Mouse (Mus musculus): Measurements from ENCODE around the gene Mark2. TPM values are rescaled to one million over a fixed set of nuclear protein-coding genes. Genes with fewer than 3 reads are reported as not detected.

Mark2 gene
- polyA plus RNA-seq, 1 experiment = 33.7 TPM

GRCm38 (mm10) chr19:7236742-7237141, 104.9 kb downstream of the Mark2 start:
- no peaks in the 10 kb centered on the region for H3K27me3 ChIP-seq (ENCODE audit: control insufficient read depth, insufficient read depth, insufficient read length)
- H3K4me2 ChIP-seq (ENCODE audit: low read depth) = no peak overlapping the region
- peaks cover 50% of the 10 kb centered on the region for H3K79me2 ChIP-seq (ENCODE audit: control insufficient read depth, insufficient read depth)
- TF ChIP-seq USF1 (IDR thresholded peaks at IDR 0.05; ENCODE audit: low read depth) = no peak
- no peak for TF ChIP-seq E2F4 (IDR thresholded peaks at IDR 0.05; ENCODE audit: insufficient read depth)
- TF ChIP-seq MYOG (IDR thresholded peaks at IDR 0.05; ENCODE audit: control insufficient read depth in 1 of 3, insufficient read depth in 1 of 3, insufficient read length in 2 of 3, low read depth in 2 of 3) = no peak
- TF ChIP-seq POLR2AphosphoS2 (IDR thresholded peaks at IDR 0.05; ENCODE audit: insufficient read length, low read depth) = no peak
- TF ChIP-seq POLR2A (IDR thresholded peaks at IDR 0.05; ENCODE audit: insufficient read length, low read depth) = no peak
- no peak for TF ChIP-seq REST (IDR thresholded peaks at IDR 0.05; ENCODE audit: insufficient read depth, insufficient read length)
- TF ChIP-seq TCF12 (IDR thresholded peaks at IDR 0.05; ENCODE audit: insufficient read depth, poor library complexity, severe bottlenecking) = no peak
- no peak for TF ChIP-seq MYOD1 (IDR thresholded peaks at IDR 0.05; ENCODE audit: control insufficient read depth in 1 of 3, insufficient read length in 2 of 3, low read depth in 2 of 3)
- TF ChIP-seq SRF (IDR thresholded peaks at IDR 0.05; ENCODE audit: control insufficient read depth, insufficient read length, low read depth) = no peak
- no peak for TF ChIP-seq CEBPB (IDR thresholded peaks at IDR 0.05; ENCODE audit: insufficient read depth, poor library complexity, severe bottlenecking)
- no peak for TF ChIP-seq MAX (IDR thresholded peaks at IDR 0.05; ENCODE audit: low read depth)
- no peak for TF ChIP-seq TCF3 (IDR thresholded peaks at IDR 0.05; ENCODE audit: insufficient read length, low read depth)
- H3ac ChIP-seq (ENCODE audit: control insufficient read depth, insufficient read length) = no peak overlapping the region
- peaks cover 10% of the 10 kb centered on the region for H3K36me3 ChIP-seq (ENCODE audit: control insufficient read depth, insufficient read depth)
- H3K4me3 ChIP-seq = no peak overlapping the region

- no peaks in the 10 kb centered on the region for H3K27me3 ChIP-seq (ENCODE audit: control insufficient read depth, insufficient read depth, insufficient read length)
- H3K36me3 ChIP-seq (ENCODE audit: control insufficient read depth, insufficient read depth) = peaks cover 11% of the 10 kb centered on the region
- TF ChIP-seq REST (IDR thresholded peaks at IDR 0.05; ENCODE audit: insufficient read depth, insufficient read length) = no peak
- no peak for TF ChIP-seq POLR2A (IDR thresholded peaks at IDR 0.05; ENCODE audit: insufficient read length, low read depth)
- TF ChIP-seq USF1 (IDR thresholded peaks at IDR 0.05; ENCODE audit: low read depth) = no peak
- TF ChIP-seq CEBPB (IDR thresholded peaks at IDR 0.05; ENCODE audit: insufficient read depth, poor library complexity, severe bottlenecking) = no peak
- no peak for TF ChIP-seq MYOD1 (IDR thresholded peaks at IDR 0.05; ENCODE audit: control insufficient read depth in 1 of 3, insufficient read length in 2 of 3, low read depth in 2 of 3)
- no peak for TF ChIP-seq MYOG (IDR thresholded peaks at IDR 0.05; ENCODE audit: control insufficient read depth in 1 of 3, insufficient read depth in 1 of 3, insufficient read length in 2 of 3, low read depth in 2 of 3)
- no peak for TF ChIP-seq MAX (IDR thresholded peaks at IDR 0.05; ENCODE audit: low read depth)
- TF ChIP-seq TCF3 (IDR thresholded peaks at IDR 0.05; ENCODE audit: insufficient read length, low read depth) = no peak
- no peak for TF ChIP-seq TCF12 (IDR thresholded peaks at IDR 0.05; ENCODE audit: insufficient read depth, poor library complexity, severe bottlenecking)
- TF ChIP-seq POLR2AphosphoS2 (IDR thresholded peaks at IDR 0.05; ENCODE audit: insufficient read length, low read depth) = no peak
- no peak for TF ChIP-seq E2F4 (IDR thresholded peaks at IDR 0.05; ENCODE audit: insufficient read depth)
- TF ChIP-seq SRF (IDR thresholded peaks at IDR 0.05; ENCODE audit: control insufficient read depth, insufficient read length, low read depth) = no peak
- H3K4me3 ChIP-seq = no peak overlapping the region
- H3K79me2 ChIP-seq (ENCODE audit: control insufficient read depth, insufficient read depth) = peaks cover 50% of the 10 kb centered on the region
- H3K4me2 ChIP-seq (ENCODE audit: low read depth) = no peak overlapping the region
- H3ac ChIP-seq (ENCODE audit: control insufficient read depth, insufficient read length) = no peak overlapping the region
Measured at GRCm38 (mm10) chr19:7236011-7236410, 105.6 kb downstream of the Mark2 start.

- Histone ChIP-seq H3K79me2 (ENCODE audit: control insufficient read depth, insufficient read depth) (peaks cover 48% of the 10 kb centered on the region), H3K4me3 (no peak overlapping the region)
- no peak for TF ChIP-seq POLR2AphosphoS2 (IDR thresholded peaks at IDR 0.05; ENCODE audit: insufficient read length, low read depth)
Measured at GRCm38 (mm10) chr19:7235461-7235860, 106.2 kb downstream of the Mark2 start.

GRCm38 (mm10) chr19:7234537-7235221, 107.0 kb downstream of the Mark2 start:
- no peak overlapping the region for H3K4me3 ChIP-seq
- H3ac ChIP-seq (ENCODE audit: control insufficient read depth, insufficient read length) = no peak overlapping the region
- TF ChIP-seq SRF (IDR thresholded peaks at IDR 0.05; ENCODE audit: control insufficient read depth, insufficient read length, low read depth) (no peak), REST (IDR thresholded peaks at IDR 0.05; ENCODE audit: insufficient read depth, insufficient read length) (no peak), POLR2AphosphoS2 (IDR thresholded peaks at IDR 0.05; ENCODE audit: insufficient read length, low read depth) (no peak), POLR2A (IDR thresholded peaks at IDR 0.05; ENCODE audit: insufficient read length, low read depth) (no peak), MAX (IDR thresholded peaks at IDR 0.05; ENCODE audit: low read depth) (no peak), MYOG (IDR thresholded peaks at IDR 0.05; ENCODE audit: control insufficient read depth in 1 of 3, insufficient read depth in 1 of 3, insufficient read length in 2 of 3, low read depth in 2 of 3) (no peak), TCF3 (IDR thresholded peaks at IDR 0.05; ENCODE audit: insufficient read length, low read depth) (no peak), CEBPB (IDR thresholded peaks at IDR 0.05; ENCODE audit: insufficient read depth, poor library complexity, severe bottlenecking) (no peak), E2F4 (IDR thresholded peaks at IDR 0.05; ENCODE audit: insufficient read depth) (no peak), TCF12 (IDR thresholded peaks at IDR 0.05; ENCODE audit: insufficient read depth, poor library complexity, severe bottlenecking) (no peak), MYOD1 (IDR thresholded peaks at IDR 0.05; ENCODE audit: control insufficient read depth in 1 of 3, insufficient read length in 2 of 3, low read depth in 2 of 3) (no peak), USF1 (IDR thresholded peaks at IDR 0.05; ENCODE audit: low read depth) (no peak)
- no peak overlapping the region for H3K4me2 ChIP-seq (ENCODE audit: low read depth)
- peaks cover 40% of the 10 kb centered on the region for H3K79me2 ChIP-seq (ENCODE audit: control insufficient read depth, insufficient read depth)
- peaks cover 16% of the 10 kb centered on the region for H3K36me3 ChIP-seq (ENCODE audit: control insufficient read depth, insufficient read depth)
- H3K27me3 ChIP-seq (ENCODE audit: control insufficient read depth, insufficient read depth, insufficient read length) = no peaks in the 10 kb centered on the region

More at GRCm38 (mm10) chr19:7235461-7235860, 106.2 kb downstream of the Mark2 start:
- no peak overlapping the region for H3K4me2 ChIP-seq (ENCODE audit: low read depth)
- H3ac ChIP-seq (ENCODE audit: control insufficient read depth, insufficient read length) = no peak overlapping the region
- H3K36me3 ChIP-seq (ENCODE audit: control insufficient read depth, insufficient read depth) = peaks cover 11% of the 10 kb centered on the region
- H3K27me3 ChIP-seq (ENCODE audit: control insufficient read depth, insufficient read depth, insufficient read length) = no peaks in the 10 kb centered on the region

Data from myocyte (in vitro differentiated cells).